Mouse (Mus musculus): ENCODE data around the gene Nsmce1.
"Not testable (repeated sequence)": the region's sequence is repeated elsewhere in the genome, so short reads cannot be mapped to it uniquely, and the experiment has no call there.

Nsmce1 gene

DNA sequence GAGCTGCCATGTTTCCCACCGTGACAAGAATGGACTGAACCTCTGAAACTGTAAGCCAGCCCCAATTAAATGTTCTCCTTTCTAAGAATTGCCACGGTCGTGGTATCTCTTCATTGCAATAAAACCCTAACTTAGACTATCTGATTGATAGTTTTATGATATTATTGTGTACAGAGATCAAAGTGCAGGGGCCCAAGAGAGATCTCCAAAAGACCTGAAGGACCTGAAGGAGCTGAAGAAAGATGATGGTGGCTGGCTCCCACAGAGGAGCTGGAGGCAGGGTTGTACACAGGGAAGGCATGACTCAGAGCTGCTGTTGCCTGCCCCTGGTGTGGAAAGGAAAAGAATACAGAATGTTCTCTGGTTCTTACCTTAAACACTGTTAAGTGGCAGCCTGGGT, 57.5 kb downstream of the Nsmce1 start:
- DNase-seq: no peak

DNA sequence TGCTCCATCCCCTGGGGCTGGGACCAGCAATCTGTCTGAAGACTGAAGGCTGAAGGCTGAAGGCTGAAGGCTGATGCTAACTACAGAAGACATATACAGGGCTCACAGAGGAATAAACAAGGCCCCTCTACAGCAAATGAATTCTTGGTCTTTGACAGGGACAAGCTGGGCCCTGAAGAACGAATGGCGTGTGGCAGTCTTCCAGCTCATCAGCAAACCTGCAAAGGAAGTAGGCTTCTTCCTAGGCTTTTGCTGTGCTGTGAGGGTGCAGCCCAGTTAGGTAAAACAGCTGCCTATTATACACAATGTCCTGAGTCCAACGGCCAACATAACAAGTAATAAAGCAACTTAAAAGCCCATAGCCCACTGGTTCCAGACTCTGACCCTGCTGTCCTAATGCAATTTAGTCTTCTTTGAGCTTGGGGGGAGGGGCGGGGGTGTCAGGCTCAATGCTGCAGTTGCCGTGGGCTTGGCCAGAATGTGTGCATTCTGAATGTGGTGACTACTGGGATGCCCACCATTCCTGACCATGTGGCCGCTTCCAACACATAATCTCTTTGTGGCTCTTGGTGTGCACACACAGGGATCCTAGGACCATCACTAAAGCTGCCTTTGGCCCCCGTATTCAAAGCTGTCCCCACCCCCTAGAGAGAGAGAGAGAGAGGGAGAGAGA, 61.1 kb downstream of the Nsmce1 start:
- no peak for DNase-seq

DNA sequence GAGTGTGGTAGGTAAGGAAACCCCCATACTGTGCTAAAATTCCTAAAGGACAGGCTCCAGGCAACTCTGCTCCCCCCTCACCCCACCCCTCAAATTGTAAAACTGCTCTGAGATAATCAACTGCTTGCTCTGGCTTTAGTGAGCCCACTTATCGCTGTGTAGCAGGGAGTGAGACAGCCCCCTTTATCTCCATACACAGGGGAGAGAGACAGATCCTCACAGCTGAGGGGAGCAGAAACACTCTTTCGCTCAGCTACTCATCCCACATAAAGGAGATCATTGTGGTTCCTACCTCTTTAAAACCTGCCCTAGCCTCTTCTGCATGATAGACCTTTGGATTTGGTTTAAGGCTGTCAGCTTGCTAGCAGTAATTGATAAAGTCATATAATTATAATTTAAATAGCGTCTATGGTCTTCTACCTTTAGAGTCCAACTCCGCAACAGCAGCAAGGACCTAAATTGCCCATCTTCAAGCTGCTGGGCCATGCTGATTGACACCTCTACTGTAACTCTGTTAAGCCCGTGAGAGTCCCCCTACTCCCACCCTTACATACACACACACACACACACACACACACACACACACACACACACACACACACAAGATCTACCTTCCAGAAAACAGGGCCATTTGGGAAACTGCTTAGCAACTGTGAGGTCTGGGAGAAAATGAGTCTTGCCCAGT, 62.4 kb downstream of the Nsmce1 start:
- DNase-seq: not testable (repeated sequence)

GRCm38 (mm10) chr7:125428381-125428780, 63.0 kb downstream of the Nsmce1 start:
- no peak for DNase-seq

- DNase-seq: no peak
Measured at GRCm38 (mm10) chr7:125427492-125428090, 63.8 kb downstream of the Nsmce1 start.

- DNase-seq: peak; percentile 14
Measured at GRCm38 (mm10) chr7:125423056-125423455, 68.3 kb downstream of the Nsmce1 start.

- DNase-seq: no peak
Measured at GRCm38 (mm10) chr7:125421911-125422310, 69.5 kb downstream of the Nsmce1 start.

- peak; percentile 86 for DNase-seq
Measured at GRCm38 (mm10) chr7:125420190-125420589, 71.2 kb downstream of the Nsmce1 start.

DNA sequence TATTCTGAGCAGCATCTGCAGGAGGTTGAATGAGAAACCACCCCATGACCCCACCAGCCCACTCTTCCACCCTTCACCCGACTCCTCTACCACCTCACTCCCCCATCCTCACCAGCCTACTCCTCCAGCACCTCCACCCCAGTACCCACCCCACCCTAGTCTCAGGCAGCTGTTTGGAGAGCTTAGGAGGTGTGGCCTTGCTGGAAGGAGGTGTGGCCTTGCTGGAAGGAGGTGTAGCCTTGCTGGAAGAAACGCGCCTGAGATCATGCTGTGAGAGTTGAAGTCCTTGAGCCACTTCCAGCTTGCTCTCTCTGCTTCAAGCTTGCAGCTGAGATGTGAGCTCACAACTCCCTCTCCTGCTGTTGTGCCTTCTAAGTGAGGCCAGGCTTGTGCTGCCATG, 73.0 kb downstream of the Nsmce1 start:
- peak; percentile 17 for DNase-seq

Data from thymus, postnatal 25 days (tissue).